Mouse (Mus musculus): Measurements from ENCODE around the gene Zfp382. TPM values are rescaled to one million over a fixed set of nuclear protein-coding genes. Genes with fewer than 3 reads are reported as not detected.
"Not testable (repeated sequence)": the region's sequence is repeated elsewhere in the genome, so short reads cannot be mapped to it uniquely, and the experiment has no call there.

The Zfp382 gene
- total RNA-seq (2015) (6.7 and 7.8 TPM in 2 replicates), total RNA-seq (2017) (14.9 and 15.2 TPM in 2 replicates)

GRCm38 (mm10) chr7:30121308-30122187 is at the start of gene Zfp382:
TSS of gene Zfp382 (plus strand) at chr7:30121942.
- ATAC-seq (ENCODE audit: poor library complexity, severe bottlenecking): peak; percentile 98

GRCm38 (mm10) chr7:30072146-30073028 is 49.4 kb upstream of the Zfp382 start, which contains the start of gene Zfp82:
TSS of gene Zfp82 (minus strand) at chr7:30072900.
- ATAC-seq (ENCODE audit: poor library complexity, severe bottlenecking): peak; percentile 94

- no peak for ATAC-seq (ENCODE audit: poor library complexity, severe bottlenecking)
These were observed 35.2 kb upstream of the Zfp382 start for GRCm38 (mm10) chr7:30086524-30086923.

- ATAC-seq (ENCODE audit: poor library complexity, severe bottlenecking): no peak
These were observed 32.3 kb upstream of the Zfp382 start for GRCm38 (mm10) chr7:30089405-30089804.

- ATAC-seq (ENCODE audit: poor library complexity, severe bottlenecking): peak; percentile 87
These were observed 31.4 kb upstream of the Zfp382 start, which contains the start of the genes Gm26920 and Zfp566 for GRCm38 (mm10) chr7:30090092-30090969. TSS of gene Gm26920 (minus strand) at chr7:30090410. TSS of gene Zfp566 (minus strand) at chr7:30090527.

- ATAC-seq (ENCODE audit: poor library complexity, severe bottlenecking): no peak
These were observed 30.7 kb upstream of the Zfp382 start for GRCm38 (mm10) chr7:30090970-30091585.

GRCm38 (mm10) chr7:30092666-30093065 is 29.1 kb upstream of the Zfp382 start:
- ATAC-seq (ENCODE audit: poor library complexity, severe bottlenecking): no peak

- ATAC-seq (ENCODE audit: poor library complexity, severe bottlenecking): no peak
These were observed 27.8 kb upstream of the Zfp382 start for GRCm38 (mm10) chr7:30093918-30094415.

GRCm38 (mm10) chr7:30094646-30095429 is 26.9 kb upstream of the Zfp382 start, which contains the start of gene Zfp260:
TSS of gene Zfp260 (plus strand) at chr7:30094777.
- peak; percentile 69 for ATAC-seq (ENCODE audit: poor library complexity, severe bottlenecking)

GRCm38 (mm10) chr7:30095551-30096125 is 26.1 kb upstream of the Zfp382 start:
- ATAC-seq (ENCODE audit: poor library complexity, severe bottlenecking): no peak

GRCm38 (mm10) chr7:30099297-30099696 is 22.4 kb upstream of the Zfp382 start:
- no peak for ATAC-seq (ENCODE audit: poor library complexity, severe bottlenecking)

- ATAC-seq (ENCODE audit: poor library complexity, severe bottlenecking): no peak
These were observed 5.7 kb upstream of the Zfp382 start for GRCm38 (mm10) chr7:30116076-30116475.

- ATAC-seq (ENCODE audit: poor library complexity, severe bottlenecking): not testable (repeated sequence)
These were observed 3.8 kb upstream of the Zfp382 start for GRCm38 (mm10) chr7:30117935-30118334.

GRCm38 (mm10) chr7:30122188-30122530 is 417 bp downstream of the Zfp382 start:
- no peak for ATAC-seq (ENCODE audit: poor library complexity, severe bottlenecking)

GRCm38 (mm10) chr7:30129900-30130299 is 8.2 kb downstream of the Zfp382 start:
- ATAC-seq (ENCODE audit: poor library complexity, severe bottlenecking): no peak

- no peak for ATAC-seq (ENCODE audit: poor library complexity, severe bottlenecking)
These were observed 10.7 kb downstream of the Zfp382 start for GRCm38 (mm10) chr7:30132396-30132795.

GRCm38 (mm10) chr7:30136826-30137225 is 15.1 kb downstream of the Zfp382 start:
- ATAC-seq (ENCODE audit: poor library complexity, severe bottlenecking): no peak

GRCm38 (mm10) chr7:30143170-30143554 is 21.4 kb downstream of the Zfp382 start:
- ATAC-seq (ENCODE audit: poor library complexity, severe bottlenecking): no peak

All from megakaryocyte, adult 5-6 weeks (primary cell).